8 mouse cellular contexts compared by ENCODE assay signal in genomic region chr12:110845131-110845880, GRCm38 (mm10). TPM values are rescaled to one million over a fixed set of nuclear protein-coding genes. Genes with fewer than 3 reads are reported as not detected.
DNase-seq lines count a peak whose midpoint lies in the region; ATAC-seq and TF ChIP-seq lines count a peak whose summit lies in the region.

No protein-coding gene starts in this region.

- no peaks in the 10 kb centered on the region for H3K27me3 ChIP-seq in ES-Bruce4 (ENCODE audit: control insufficient read depth, insufficient read depth, low read length, poor library complexity, severe bottlenecking)
- peaks cover 28% of the 10 kb centered on the region for H3K27me3 ChIP-seq in forebrain, embryonic 15.5 days
- H3K27me3 ChIP-seq in lung, embryonic 14.5 days (ENCODE audit: insufficient read depth, low read length) = no peaks in the 10 kb centered on the region

- H3K4me3 ChIP-seq in ES-Bruce4 (ENCODE audit: low read depth, low read length) = peak overlapping the region; percentile 88
- peak overlapping the region; percentile 42 for H3K4me3 ChIP-seq in forebrain, embryonic 15.5 days
- H3K4me3 ChIP-seq in layer of hippocampus, adult 2 months = peak overlapping the region; percentile 59
- peak overlapping the region; percentile 49 for H3K4me3 ChIP-seq in lung, embryonic 14.5 days (ENCODE audit: low read depth, low read length)
- peak overlapping the region; percentile 42 for H3K4me3 ChIP-seq in olfactory bulb, adult 2 months (ENCODE audit: insufficient read depth, low read depth, low read length)

- TF ChIP-seq POLR2A in ES-Bruce4 (IDR thresholded peaks at IDR 0.05; ENCODE audit: insufficient read depth, low read length) = no peak
- TF ChIP-seq POLR2A in olfactory bulb, adult 2 months (IDR thresholded peaks at IDR 0.05; ENCODE audit: insufficient read depth, low read depth, low read length) = no peak

- H3K4me1 ChIP-seq in ES-Bruce4 (ENCODE audit: control insufficient read depth, insufficient read depth, low read length) = no peaks in the 10 kb centered on the region
- peaks cover 23% of the 10 kb centered on the region for H3K4me1 ChIP-seq in forebrain, embryonic 15.5 days
- peaks cover 5% of the 10 kb centered on the region for H3K4me1 ChIP-seq in lung, embryonic 14.5 days (ENCODE audit: insufficient read depth)
- peaks cover 19% of the 10 kb centered on the region for H3K4me1 ChIP-seq in olfactory bulb, adult 2 months (ENCODE audit: control insufficient read depth, insufficient read depth, low read length)

- TF ChIP-seq CTCF in ES-Bruce4 (IDR thresholded peaks at IDR 0.05; ENCODE audit: low read depth, low read length) = no peak
- no peak for TF ChIP-seq CTCF in layer of hippocampus, adult 2 months (conservative IDR thresholded peaks at IDR 0.05)
- no peak for TF ChIP-seq CTCF in lung, embryonic 14.5 days (IDR thresholded peaks at IDR 0.05; ENCODE audit: low read depth)
- TF ChIP-seq CTCF in olfactory bulb, adult 2 months (IDR thresholded peaks at IDR 0.05; ENCODE audit: insufficient read depth, low read depth, low read length) = no peak

- peak overlapping the region; percentile 50 for H3K4me2 ChIP-seq in forebrain, embryonic 15.5 days (replicated peaks)
- H3K4me2 ChIP-seq in lung, embryonic 14.5 days = peak overlapping the region; percentile 70

- intact Hi-C loops in heart, postnatal 25 days (cut with DNase I) = loop anchor here (2.0 to 5.0 kb wide), 2 partner anchors 147 to 397 kb away; no protein-coding TSS in a partner anchor

- ATAC-seq in forebrain, embryonic 15.5 days (replicated peaks) = peak; percentile 51
- ATAC-seq in lung, embryonic 14.5 days (ENCODE audit: insufficient read depth) = peak; percentile 94

- under 1% methylated on average over 36 of the region's 36 CpGs for WGBS in forebrain, embryonic 15.5 days
- under 1% methylated on average over 36 of the region's 36 CpGs for WGBS in lung, embryonic 14.5 days
- WGBS in olfactory bulb, adult 2 months = 1% methylated on average over 36 of the region's 36 CpGs

- peak; percentile 78; the same call in 1 of the 2 replicates for TF ChIP-seq EP300 in ES-Bruce4 (IDR thresholded peaks at IDR 0.05; ENCODE audit: insufficient read depth, low read depth, low read length)

- H3K27ac ChIP-seq in ES-Bruce4 (ENCODE audit: insufficient read depth, low read length) = peak overlapping the region; percentile 36
- no peak overlapping the region for H3K27ac ChIP-seq in forebrain, embryonic 15.5 days (replicated peaks)
- peak overlapping the region; percentile 72 for H3K27ac ChIP-seq in layer of hippocampus, adult 2 months
- H3K27ac ChIP-seq in lung, embryonic 14.5 days (ENCODE audit: low read depth) = peak overlapping the region; percentile 65
- H3K27ac ChIP-seq in olfactory bulb, adult 2 months (ENCODE audit: insufficient read depth, low read depth, low read length) = peak overlapping the region; percentile 48

- no peaks in the 10 kb centered on the region for H3K36me3 ChIP-seq in ES-Bruce4 (ENCODE audit: control insufficient read depth, insufficient read depth, low read length, poor library complexity, severe bottlenecking)
- no peaks in the 10 kb centered on the region for H3K36me3 ChIP-seq in forebrain, embryonic 15.5 days
- no peaks in the 10 kb centered on the region for H3K36me3 ChIP-seq in lung, embryonic 14.5 days (ENCODE audit: insufficient read depth)

- peak overlapping the region; percentile 74 for H3K9ac ChIP-seq in ES-Bruce4 (ENCODE audit: low read depth, poor library complexity, severe bottlenecking)
- peak overlapping the region; percentile 30; the same call in 1 of the 2 replicates for H3K9ac ChIP-seq in forebrain, embryonic 15.5 days (replicated peaks)
- H3K9ac ChIP-seq in lung, embryonic 14.5 days = peak overlapping the region; percentile 54

- DNase-seq in cerebellum, adult 11-12 months = peak; percentile 87
- peak; percentile 90 for DNase-seq in heart, postnatal 25 days (ENCODE audit: low spot score)
- DNase-seq in layer of hippocampus, adult 2 months (ENCODE audit: low spot score in 2 of 2) = peak; percentile 79 to 81
- DNase-seq in lung, embryonic 14.5 days = peak; percentile 99
- peak; percentile 67 for DNase-seq in thymus, postnatal 0 days (ENCODE audit: low spot score)

- no peaks in the 10 kb centered on the region for H3K9me3 ChIP-seq in ES-Bruce4 (replicated peaks; ENCODE audit: control insufficient read depth, insufficient read depth, low read length, poor library complexity, severe bottlenecking)
- no peaks in the 10 kb centered on the region for H3K9me3 ChIP-seq in forebrain, embryonic 15.5 days
- H3K9me3 ChIP-seq in lung, embryonic 14.5 days (ENCODE audit: low read depth, low read length) = no peaks in the 10 kb centered on the region

RNA-seq across cellular contexts. Expression of gene Mok, which starts 4.6 kb away (rescaled TPM):
- 33.4 and 35.8 TPM in 2 replicates for polyA plus RNA-seq in ES-Bruce4 (2011; ENCODE audit: insufficient read depth, insufficient read length, low read depth, missing spikeins)
- 11.8 and 13.8 TPM in 2 replicates for polyA plus RNA-seq in forebrain, embryonic 15.5 days (2015; fragmentation: Nextera tagmentation; extraction: Ambion mirVana)
- total RNA-seq in heart, postnatal 25 days (2021) = under 1 TPM; 0.31 to 0.39 TPM
- total RNA-seq in layer of hippocampus, adult 2 months (2021) = 10 to 100 TPM; 10.4 to 13.7 TPM
- 5.8 and 5.9 TPM in 2 replicates for polyA plus RNA-seq in lung, embryonic 14.5 days (2014; fragmentation: Nextera tagmentation; extraction: Ambion mirVana)
- polyA plus RNA-seq in olfactory bulb, adult 2 months (2012; ENCODE audit: insufficient read depth, insufficient read length, low replicate concordance, missing spikeins) = not detected in 2 replicates
- polyA plus RNA-seq in thymus, postnatal 0 days (2015; fragmentation: Nextera tagmentation; extraction: Ambion mirVana) = 1.4 and 1.7 TPM in 2 replicates

RNA-seq across cellular contexts. Expression of gene Zfp839, which starts 4.7 kb away (rescaled TPM):
- 11.2 and 12.6 TPM in 2 replicates for polyA plus RNA-seq in ES-Bruce4 (2011; ENCODE audit: insufficient read depth, insufficient read length, low read depth, missing spikeins)
- 3.6 and 4.0 TPM in 2 replicates for polyA plus RNA-seq in forebrain, embryonic 15.5 days (2015; fragmentation: Nextera tagmentation; extraction: Ambion mirVana)
- 1 to 10 TPM; 9.3 to 9.8 TPM for total RNA-seq in heart, postnatal 25 days (2021)
- total RNA-seq in layer of hippocampus, adult 2 months (2021) = 10 to 100 TPM; 12.8 to 13.2 TPM
- polyA plus RNA-seq in lung, embryonic 14.5 days (2014; fragmentation: Nextera tagmentation; extraction: Ambion mirVana) = 4.4 and 5.2 TPM in 2 replicates
- not detected in 2 replicates for polyA plus RNA-seq in olfactory bulb, adult 2 months (2012; ENCODE audit: insufficient read depth, insufficient read length, low replicate concordance, missing spikeins)
- 1.6 and 3.1 TPM in 2 replicates for polyA plus RNA-seq in thymus, postnatal 0 days (2015; fragmentation: Nextera tagmentation; extraction: Ambion mirVana)

RNA-seq across cellular contexts. Expression of gene Cinp, which starts 43.6 kb away (rescaled TPM):
- 76.3 and 77.6 TPM in 2 replicates for polyA plus RNA-seq in ES-Bruce4 (2011; ENCODE audit: insufficient read depth, insufficient read length, low read depth, missing spikeins)
- polyA plus RNA-seq in forebrain, embryonic 15.5 days (2015; fragmentation: Nextera tagmentation; extraction: Ambion mirVana) = 81.8 and 82.8 TPM in 2 replicates
- 10 to 100 TPM; 31.7 to 33.3 TPM for total RNA-seq in heart, postnatal 25 days (2021)
- total RNA-seq in layer of hippocampus, adult 2 months (2021) = 10 to 100 TPM; 63.4 to 65.1 TPM
- polyA plus RNA-seq in lung, embryonic 14.5 days (2014; fragmentation: Nextera tagmentation; extraction: Ambion mirVana) = 91.8 and 94.0 TPM in 2 replicates
- polyA plus RNA-seq in olfactory bulb, adult 2 months (2012; ENCODE audit: insufficient read depth, insufficient read length, low replicate concordance, missing spikeins) = not detected in 2 replicates
- polyA plus RNA-seq in thymus, postnatal 0 days (2015; fragmentation: Nextera tagmentation; extraction: Ambion mirVana) = 70.0 and 71.9 TPM in 2 replicates

RNA-seq across cellular contexts. Expression of gene Tecpr2, which starts 43.8 kb away (rescaled TPM):
- 7.1 and 7.3 TPM in 2 replicates for polyA plus RNA-seq in ES-Bruce4 (2011; ENCODE audit: insufficient read depth, insufficient read length, low read depth, missing spikeins)
- polyA plus RNA-seq in forebrain, embryonic 15.5 days (2015; fragmentation: Nextera tagmentation; extraction: Ambion mirVana) = 7.2 and 7.5 TPM in 2 replicates
- 1 to 10 TPM; 5.2 to 5.7 TPM for total RNA-seq in heart, postnatal 25 days (2021)
- total RNA-seq in layer of hippocampus, adult 2 months (2021) = 10 to 100 TPM; 39.5 to 42.0 TPM
- polyA plus RNA-seq in lung, embryonic 14.5 days (2014; fragmentation: Nextera tagmentation; extraction: Ambion mirVana) = 4.0 and 5.2 TPM in 2 replicates
- not detected in 2 replicates for polyA plus RNA-seq in olfactory bulb, adult 2 months (2012; ENCODE audit: insufficient read depth, insufficient read length, low replicate concordance, missing spikeins)
- 1.6 and 1.8 TPM in 2 replicates for polyA plus RNA-seq in thymus, postnatal 0 days (2015; fragmentation: Nextera tagmentation; extraction: Ambion mirVana)

Comparison
In these comparisons a context has a peak if more than half of its experiments do, and no peak if none do; other contexts are left out.
1. RNA of gene Cinp, which starts 43.6 kb away (polyA plus RNA-seq): 91.8 to 94.0 TPM in lung, embryonic 14.5 days, 81.8 to 82.8 TPM in forebrain, embryonic 15.5 days, 76.3 to 77.6 TPM in ES-Bruce4 and 70.0 to 71.9 TPM in thymus, postnatal 0 days; not detected in olfactory bulb, adult 2 months; every median in the first group is over 10 times any median in the second.
2. Peak in every context shown above with its lines, with median percentiles within 50 percentile points of each other: H3K4me3 ChIP-seq, H3K9ac ChIP-seq and DNase-seq.